Mouse (Mus musculus) induced T-regulatory cell, adult 2 months (primary cell): ENCODE data around the gene Grcc10.
A peak's percentile ranks its signal among the peaks of the same experiment; 100 is the strongest.

Experiments
- DNase-seq: peaks from one replicate; pipeline ENCODE4 v3.0.0-alpha.2; 2012; ENCODE audit warnings: low read depth

The Grcc10 gene

GRCm38 (mm10) chr6:124756652-124757350, 15.6 kb upstream of the Grcc10 start:
- DNase-seq, result peak; percentile 67

GRCm38 (mm10) chr6:124755831-124756595, 14.8 kb upstream of the Grcc10 start, which contains the start of the genes Gm45234 and Atn1:
Gene Gm45234 (minus strand): TSS chr6:124756021.
Gene Atn1 (minus strand): TSS chr6:124756524.
- DNase-seq, result peak; percentile 65

GRCm38 (mm10) chr6:124755306-124755705, 14.1 kb upstream of the Grcc10 start:
- DNase-seq, result no peak

- DNase-seq, result no peak
Measured at GRCm38 (mm10) chr6:124753861-124754260, 12.7 kb upstream of the Grcc10 start.

- peak; percentile 77 for DNase-seq
Measured at GRCm38 (mm10) chr6:124750405-124750804, 9.2 kb upstream of the Grcc10 start.

GRCm38 (mm10) chr6:124746654-124747632, 5.8 kb upstream of the Grcc10 start:
- no peak for DNase-seq

GRCm38 (mm10) chr6:124746296-124746605, 5.1 kb upstream of the Grcc10 start:
- no peak for DNase-seq

- peak; percentile 96 for DNase-seq
Measured at GRCm38 (mm10) chr6:124745490-124746295, 4.5 kb upstream of the Grcc10 start.

- no peak for DNase-seq
Measured at GRCm38 (mm10) chr6:124744755-124745321, 3.7 kb upstream of the Grcc10 start.

- DNase-seq, result no peak
Measured at GRCm38 (mm10) chr6:124743647-124744046, 2.5 kb upstream of the Grcc10 start.

- DNase-seq, result no peak
Measured at GRCm38 (mm10) chr6:124742839-124743514, 1.8 kb upstream of the Grcc10 start.

GRCm38 (mm10) chr6:124741842-124742241, 668 bp upstream of the Grcc10 start:
- DNase-seq, result no peak

- DNase-seq, result peak; percentile 85
Measured at GRCm38 (mm10) chr6:124740211-124740887, 825 bp downstream of the Grcc10 start.

- no peak for DNase-seq
Measured at GRCm38 (mm10) chr6:124739231-124739796, 1.9 kb downstream of the Grcc10 start.

GRCm38 (mm10) chr6:124738511-124739023, 2.6 kb downstream of the Grcc10 start, which contains the start of gene Ptpn6:
Gene Ptpn6 (minus strand): TSS chr6:124738714.
- DNase-seq, result peak; percentile 77

- no peak for DNase-seq
Measured at GRCm38 (mm10) chr6:124737040-124737439, 4.1 kb downstream of the Grcc10 start.

GRCm38 (mm10) chr6:124734417-124734816, 6.8 kb downstream of the Grcc10 start:
- DNase-seq, result no peak

- DNase-seq, result peak; percentile 79
Measured at GRCm38 (mm10) chr6:124732476-124733370, 8.5 kb downstream of the Grcc10 start.
